Mouse (Mus musculus): ENCODE measurements around the gene Tceanc2. TPM values are rescaled to one million over a fixed set of nuclear protein-coding genes. Genes with fewer than 3 reads are reported as not detected.
A peak's percentile ranks its signal among the peaks of the same experiment; 100 is the strongest.

Tceanc2 gene
- polyA plus RNA-seq, 1 experiment from 2014 or later = 18.1 TPM

DNA sequence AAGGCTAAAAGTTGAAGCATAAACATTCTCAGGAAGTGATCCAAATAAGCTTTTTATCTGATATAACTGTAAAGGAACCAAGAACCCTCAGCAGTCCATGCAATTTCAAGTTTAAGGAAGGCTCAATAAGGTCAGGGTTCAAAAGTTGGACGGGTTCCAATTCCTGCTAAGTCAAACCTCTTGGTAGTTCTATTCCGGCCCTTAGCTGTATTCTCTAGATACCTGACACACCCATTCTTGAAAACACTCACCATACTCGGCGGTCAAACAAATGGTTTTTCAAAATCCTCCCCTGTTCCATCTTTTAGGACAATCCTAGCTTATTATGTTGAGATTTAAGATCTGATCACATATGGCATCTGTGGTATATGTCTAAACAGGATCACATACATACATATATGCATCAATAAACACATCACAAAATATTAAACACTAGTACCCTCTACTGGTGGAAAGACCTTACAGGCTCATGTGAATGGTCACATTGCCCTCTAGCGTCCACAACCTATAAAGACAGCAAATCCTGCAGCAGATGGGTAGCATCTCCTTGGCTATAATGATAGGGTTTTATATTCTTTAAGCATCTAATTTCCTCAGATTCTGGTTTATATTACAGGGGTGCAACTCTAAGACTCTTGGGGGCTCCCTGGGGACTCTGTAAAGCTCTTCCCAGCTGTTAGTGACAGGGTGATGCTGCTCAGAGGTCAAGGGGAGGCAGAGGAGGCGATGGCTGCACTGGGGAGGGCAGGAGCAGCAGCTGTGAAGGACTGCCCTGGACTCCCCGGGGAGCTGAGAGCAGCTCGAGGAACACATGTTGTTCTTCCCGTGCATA, 14.9 kb downstream of the Tceanc2 start:
- WGBS = 30% methylated on average over 9 of the region's 9 CpGs
- H3K9me3 ChIP-seq (replicated peaks; ENCODE audit: control insufficient read depth, low read length, poor library complexity, severe bottlenecking) = no peaks in the 10 kb centered on the region
- no peak overlapping the region for H3K27ac ChIP-seq (ENCODE audit: low read length)
- H3K27me3 ChIP-seq (ENCODE audit: control insufficient read depth, insufficient read depth, low read depth, low read length) = no peaks in the 10 kb centered on the region
- H3K9ac ChIP-seq (ENCODE audit: low read depth, low read length) = no peak overlapping the region
- H3K4me3 ChIP-seq (ENCODE audit: low read depth, low read length) = no peak overlapping the region
- H3K4me1 ChIP-seq (ENCODE audit: control insufficient read depth, insufficient read depth, low read length) = no peaks in the 10 kb centered on the region
- peaks cover 10% of the 10 kb centered on the region for H3K36me3 ChIP-seq (ENCODE audit: control insufficient read depth, insufficient read depth, low read length)
- H3K4me2 ChIP-seq (ENCODE audit: low read length) = no peak overlapping the region
- peak; percentile 80 for ATAC-seq

DNA sequence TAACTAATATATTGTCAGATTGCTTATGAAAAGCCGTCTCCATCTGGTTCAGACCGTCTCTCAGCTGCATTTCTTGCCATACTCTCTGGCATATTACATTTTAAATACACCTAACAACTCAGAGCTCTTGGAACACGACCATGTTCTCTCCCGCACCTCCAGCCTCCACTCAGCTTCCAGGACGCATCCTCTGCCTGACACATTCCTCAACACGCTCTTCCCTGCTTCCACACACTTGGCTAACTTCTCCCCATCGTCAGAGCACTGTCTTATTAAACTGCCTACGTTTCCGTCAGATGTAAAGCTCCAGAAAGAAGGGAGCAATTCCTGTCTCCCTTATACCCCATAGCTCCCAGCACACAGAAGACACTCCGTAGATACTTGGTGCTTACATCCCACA, 15.6 kb downstream of the Tceanc2 start:
- no peak overlapping the region for H3K4me3 ChIP-seq (ENCODE audit: low read depth, low read length)
- H3K36me3 ChIP-seq (ENCODE audit: control insufficient read depth, insufficient read depth, low read length) = peaks cover 10% of the 10 kb centered on the region
- H3K4me1 ChIP-seq (ENCODE audit: control insufficient read depth, insufficient read depth, low read length) = no peaks in the 10 kb centered on the region
- no peak overlapping the region for H3K9ac ChIP-seq (ENCODE audit: low read depth, low read length)
- no peak for ATAC-seq
- WGBS = 90% methylated on average over 10 of the region's 10 CpGs
- no peaks in the 10 kb centered on the region for H3K27me3 ChIP-seq (ENCODE audit: control insufficient read depth, insufficient read depth, low read depth, low read length)
- H3K9me3 ChIP-seq (replicated peaks; ENCODE audit: control insufficient read depth, low read length, poor library complexity, severe bottlenecking) = no peaks in the 10 kb centered on the region
- H3K27ac ChIP-seq (ENCODE audit: low read length) = no peak overlapping the region
- no peak overlapping the region for H3K4me2 ChIP-seq (ENCODE audit: low read length)

DNA sequence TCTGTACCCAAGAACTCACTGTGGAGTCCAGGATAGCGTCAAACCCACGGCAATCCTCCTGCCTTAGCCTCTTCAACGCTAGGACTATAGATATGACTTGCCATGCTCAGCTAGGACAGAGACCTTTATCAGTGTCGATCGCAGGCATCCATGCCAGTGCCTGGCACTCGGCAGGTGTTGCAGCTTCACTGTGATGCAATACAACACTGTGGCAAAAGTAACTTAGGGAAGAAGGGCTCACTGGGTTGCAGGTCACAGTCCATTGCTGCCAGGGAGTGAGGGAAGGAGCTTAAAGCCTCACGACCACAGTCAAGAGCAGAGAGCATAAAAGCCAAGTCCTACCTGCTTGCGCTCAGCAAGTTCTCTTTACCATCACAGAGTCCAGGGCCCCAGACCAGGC, 18.7 kb downstream of the Tceanc2 start:
- H3K27me3 ChIP-seq (ENCODE audit: control insufficient read depth, insufficient read depth, low read depth, low read length) = no peaks in the 10 kb centered on the region
- ATAC-seq = no peak
- H3K4me3 ChIP-seq (ENCODE audit: low read depth, low read length) = no peak overlapping the region
- no peaks in the 10 kb centered on the region for H3K4me1 ChIP-seq (ENCODE audit: control insufficient read depth, insufficient read depth, low read length)
- no peak overlapping the region for H3K9ac ChIP-seq (ENCODE audit: low read depth, low read length)
- H3K27ac ChIP-seq (ENCODE audit: low read length) = no peak overlapping the region
- peaks cover 12% of the 10 kb centered on the region for H3K36me3 ChIP-seq (ENCODE audit: control insufficient read depth, insufficient read depth, low read length)
- WGBS = 92% methylated on average over 8 of the region's 8 CpGs
- H3K4me2 ChIP-seq (ENCODE audit: low read length) = no peak overlapping the region
- H3K9me3 ChIP-seq (replicated peaks; ENCODE audit: control insufficient read depth, low read length, poor library complexity, severe bottlenecking) = no peaks in the 10 kb centered on the region

DNA sequence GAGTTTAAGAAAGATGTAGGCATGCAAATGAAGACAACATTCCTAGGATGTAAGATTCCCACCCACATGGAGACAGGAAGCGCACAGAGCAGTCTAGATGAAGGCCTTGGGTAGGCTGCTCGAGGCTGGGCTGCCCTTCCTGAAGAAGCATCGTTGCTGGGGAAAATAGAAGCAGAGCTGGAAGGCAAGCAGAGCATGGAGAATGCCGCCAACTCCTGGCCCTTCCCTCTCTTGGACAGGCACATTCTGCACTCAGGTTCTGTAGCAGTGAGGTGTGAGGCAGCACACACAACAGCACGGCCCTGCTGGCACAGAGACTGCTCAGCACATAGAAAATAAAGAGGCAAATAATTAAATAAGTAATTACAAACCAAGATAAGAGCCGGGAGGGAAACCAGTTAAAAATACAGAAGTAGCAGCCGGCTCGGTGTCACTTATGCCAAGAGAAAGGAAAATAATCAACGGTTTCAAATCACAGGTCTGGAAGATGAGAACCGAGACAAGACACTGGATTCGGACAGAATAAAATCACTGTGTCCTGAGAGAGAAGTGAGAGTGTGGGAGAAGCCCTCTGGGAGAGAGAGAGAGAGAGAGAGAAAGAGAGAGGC, 19.6 kb downstream of the Tceanc2 start:
- H3K27ac ChIP-seq (ENCODE audit: low read length) = no peak overlapping the region
- no peak for ATAC-seq
- 89% methylated on average over 11 of the region's 11 CpGs for WGBS

DNA sequence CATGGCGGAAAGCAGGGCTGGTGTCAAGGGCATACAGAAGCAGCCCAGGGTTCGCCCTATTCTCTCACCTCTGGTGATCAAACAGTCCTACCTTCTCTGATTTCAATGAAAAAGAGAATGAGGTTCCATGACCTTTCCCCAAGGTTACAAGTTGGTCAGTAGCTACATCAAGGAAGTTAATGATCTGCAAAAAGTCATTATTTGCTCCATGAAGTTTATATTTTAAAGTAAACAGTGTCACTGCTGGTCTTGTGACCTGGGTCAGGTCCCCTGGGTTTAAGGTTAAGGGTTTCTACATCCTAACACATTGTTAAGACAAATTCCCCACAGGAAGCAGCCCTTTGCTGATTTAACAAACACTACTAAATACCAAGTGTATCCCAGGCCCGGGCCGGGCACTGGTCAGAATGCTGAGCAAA, 21.9 kb downstream of the Tceanc2 start:
- Histone ChIP-seq H3K36me3 (ENCODE audit: control insufficient read depth, insufficient read depth, low read length) (peaks cover 7% of the 10 kb centered on the region), H3K27ac (ENCODE audit: low read length) (no peak overlapping the region), H3K4me3 (ENCODE audit: low read depth, low read length) (no peak overlapping the region), H3K9ac (ENCODE audit: low read depth, low read length) (no peak overlapping the region), H3K27me3 (ENCODE audit: control insufficient read depth, insufficient read depth, low read depth, low read length) (no peaks in the 10 kb centered on the region), H3K9me3 (replicated peaks; ENCODE audit: control insufficient read depth, low read length, poor library complexity, severe bottlenecking) (no peaks in the 10 kb centered on the region), H3K4me2 (ENCODE audit: low read length) (no peak overlapping the region), H3K4me1 (ENCODE audit: control insufficient read depth, insufficient read depth, low read length) (no peaks in the 10 kb centered on the region)
- ATAC-seq = no peak
- 85% methylated on average over 4 of the region's 4 CpGs for WGBS

More for the DNA sequence above, 19.6 kb downstream of the Tceanc2 start:
- Histone ChIP-seq H3K36me3 (ENCODE audit: control insufficient read depth, insufficient read depth, low read length) (peaks cover 7% of the 10 kb centered on the region), H3K9ac (ENCODE audit: low read depth, low read length) (no peak overlapping the region), H3K9me3 (replicated peaks; ENCODE audit: control insufficient read depth, low read length, poor library complexity, severe bottlenecking) (no peaks in the 10 kb centered on the region), H3K4me1 (ENCODE audit: control insufficient read depth, insufficient read depth, low read length) (no peaks in the 10 kb centered on the region), H3K4me2 (ENCODE audit: low read length) (no peak overlapping the region), H3K27me3 (ENCODE audit: control insufficient read depth, insufficient read depth, low read depth, low read length) (no peaks in the 10 kb centered on the region), H3K4me3 (ENCODE audit: low read depth, low read length) (no peak overlapping the region)

DNA sequence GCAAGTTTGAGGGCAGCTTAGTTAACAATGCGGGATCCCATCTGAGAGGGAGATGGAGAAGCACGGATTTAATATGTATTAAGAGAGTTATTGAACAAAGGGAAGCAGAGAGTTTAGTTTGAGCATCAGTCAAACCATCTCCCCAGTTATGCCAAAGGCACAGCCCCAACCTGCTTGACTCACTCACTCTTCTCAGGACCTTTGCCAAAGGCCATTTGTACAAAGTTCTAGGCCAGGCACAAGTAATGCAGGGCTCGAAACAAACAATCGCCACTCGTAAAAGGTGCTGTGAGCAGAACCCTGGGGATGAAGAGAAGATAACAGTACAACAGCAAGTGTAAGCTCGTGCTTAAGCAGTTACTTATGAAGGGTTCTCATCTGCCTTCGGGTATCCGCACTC, 26.3 kb downstream of the Tceanc2 start:
- no peaks in the 10 kb centered on the region for H3K27me3 ChIP-seq (ENCODE audit: control insufficient read depth, insufficient read depth, low read depth, low read length)
- H3K4me3 ChIP-seq (ENCODE audit: low read depth, low read length) = no peak overlapping the region

DNA sequence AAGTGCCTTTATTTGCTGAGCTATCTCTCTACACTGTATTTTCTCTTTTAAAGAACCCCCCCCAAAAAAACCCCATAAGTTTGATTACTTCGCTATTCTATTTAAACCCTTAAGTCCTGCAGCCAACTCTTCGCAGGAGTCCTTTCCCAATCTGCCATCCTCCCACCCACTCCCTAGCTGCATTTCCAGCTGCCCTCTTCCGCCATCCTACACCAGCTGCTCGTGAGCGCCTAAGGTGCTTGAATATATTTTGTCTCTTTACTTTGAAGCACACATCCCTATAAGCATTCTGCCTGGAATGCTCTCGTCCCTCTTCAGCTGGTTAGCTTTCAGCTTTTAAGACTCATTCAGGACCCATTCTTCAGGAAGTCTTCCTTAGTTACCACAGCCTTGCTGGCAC, 27.9 kb downstream of the Tceanc2 start:
- H3K4me1 ChIP-seq (ENCODE audit: control insufficient read depth, insufficient read depth, low read length) = no peaks in the 10 kb centered on the region
- no peak for ATAC-seq
- no peaks in the 10 kb centered on the region for H3K27me3 ChIP-seq (ENCODE audit: control insufficient read depth, insufficient read depth, low read depth, low read length)
- no peak overlapping the region for H3K4me3 ChIP-seq (ENCODE audit: low read depth, low read length)
- H3K27ac ChIP-seq (ENCODE audit: low read length) = no peak overlapping the region
- WGBS = 69% methylated on average over 6 of the region's 6 CpGs
- H3K4me2 ChIP-seq (ENCODE audit: low read length) = no peak overlapping the region
- no peaks in the 10 kb centered on the region; the same call in 1 of the 2 replicates for H3K36me3 ChIP-seq (ENCODE audit: control insufficient read depth, insufficient read depth, low read length)
- no peaks in the 10 kb centered on the region for H3K9me3 ChIP-seq (replicated peaks; ENCODE audit: control insufficient read depth, low read length, poor library complexity, severe bottlenecking)
- no peak overlapping the region for H3K9ac ChIP-seq (ENCODE audit: low read depth, low read length)

More for the DNA sequence above, 26.3 kb downstream of the Tceanc2 start:
- no peak for ATAC-seq
- 78% methylated on average over 8 of the region's 8 CpGs for WGBS
- Histone ChIP-seq H3K4me1 (ENCODE audit: control insufficient read depth, insufficient read depth, low read length) (no peaks in the 10 kb centered on the region), H3K4me2 (ENCODE audit: low read length) (no peak overlapping the region), H3K9ac (ENCODE audit: low read depth, low read length) (no peak overlapping the region), H3K27ac (ENCODE audit: low read length) (no peak overlapping the region), H3K36me3 (ENCODE audit: control insufficient read depth, insufficient read depth, low read length) (peaks cover 4% of the 10 kb centered on the region; the same call in 1 of the 2 replicates), H3K9me3 (replicated peaks; ENCODE audit: control insufficient read depth, low read length, poor library complexity, severe bottlenecking) (no peaks in the 10 kb centered on the region)

DNA sequence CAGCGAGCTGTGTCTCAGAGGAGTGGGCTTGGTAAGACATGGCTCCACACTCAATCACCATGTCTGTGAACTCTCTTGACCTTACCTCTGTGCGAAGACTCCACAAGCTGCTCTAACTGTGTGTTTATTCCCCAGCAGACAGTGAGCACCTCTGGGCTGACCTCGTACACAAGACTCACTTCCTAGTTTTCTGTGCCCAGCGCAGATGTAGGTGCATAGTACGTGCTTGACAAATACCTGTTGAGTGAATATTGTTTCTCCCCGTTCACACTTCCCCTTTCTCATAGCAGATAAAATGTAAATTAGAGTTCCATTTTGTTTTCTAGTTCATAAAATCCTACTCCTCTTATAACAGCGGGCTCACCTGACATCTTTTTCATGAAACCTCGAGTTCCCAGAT, 35.4 kb downstream of the Tceanc2 start:
- no peak overlapping the region for H3K9ac ChIP-seq (ENCODE audit: low read depth, low read length)
- no peak overlapping the region for H3K4me3 ChIP-seq (ENCODE audit: low read depth, low read length)
- H3K4me1 ChIP-seq (ENCODE audit: control insufficient read depth, insufficient read depth, low read length) = peaks cover 25% of the 10 kb centered on the region
- H3K36me3 ChIP-seq (ENCODE audit: control insufficient read depth, insufficient read depth, low read length) = no peaks in the 10 kb centered on the region; the same call in 1 of the 2 replicates
- WGBS = 86% methylated on average over 8 of the region's 8 CpGs
- no peak overlapping the region for H3K27ac ChIP-seq (ENCODE audit: low read length)
- no peak for ATAC-seq
- no peaks in the 10 kb centered on the region for H3K27me3 ChIP-seq (ENCODE audit: control insufficient read depth, insufficient read depth, low read depth, low read length)
- no peaks in the 10 kb centered on the region for H3K9me3 ChIP-seq (replicated peaks; ENCODE audit: control insufficient read depth, low read length, poor library complexity, severe bottlenecking)
- H3K4me2 ChIP-seq (ENCODE audit: low read length) = no peak overlapping the region

Measured in midbrain, embryonic 16.5 days (tissue).